Mouse (Mus musculus) kidney, postnatal 36 days (tissue): ENCODE results near the gene Smim24.

Source experiments
- DNase-seq, 2 experiments: peaks; one replicate each; pipeline ENCODE4 v3.0.0; 2021 to 2022; ENCODE audit warnings: mixed read lengths in 2 of 2

Smim24 gene

DNA sequence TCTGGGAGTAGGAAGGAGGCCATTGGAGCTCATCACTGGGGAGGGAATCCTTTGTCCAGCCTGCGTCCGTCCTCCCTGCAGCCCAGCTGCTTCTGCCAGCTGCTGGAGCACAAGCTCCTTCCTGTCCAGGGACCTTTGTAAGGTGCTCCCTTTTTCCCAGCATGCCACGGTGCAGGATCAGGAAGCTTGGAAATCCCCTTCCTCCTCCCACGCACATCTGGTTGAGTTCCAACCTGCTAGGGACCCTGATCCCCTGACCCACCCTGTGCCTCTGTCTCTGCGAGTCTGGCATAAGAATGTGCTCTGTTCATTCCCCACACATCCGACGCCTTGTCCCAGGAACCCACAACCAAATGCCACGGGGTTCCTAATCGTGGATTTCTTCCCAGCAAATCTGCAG is 18.1 kb downstream of the Smim24 start:
- DNase-seq: peak; percentile 66 to 69

DNA sequence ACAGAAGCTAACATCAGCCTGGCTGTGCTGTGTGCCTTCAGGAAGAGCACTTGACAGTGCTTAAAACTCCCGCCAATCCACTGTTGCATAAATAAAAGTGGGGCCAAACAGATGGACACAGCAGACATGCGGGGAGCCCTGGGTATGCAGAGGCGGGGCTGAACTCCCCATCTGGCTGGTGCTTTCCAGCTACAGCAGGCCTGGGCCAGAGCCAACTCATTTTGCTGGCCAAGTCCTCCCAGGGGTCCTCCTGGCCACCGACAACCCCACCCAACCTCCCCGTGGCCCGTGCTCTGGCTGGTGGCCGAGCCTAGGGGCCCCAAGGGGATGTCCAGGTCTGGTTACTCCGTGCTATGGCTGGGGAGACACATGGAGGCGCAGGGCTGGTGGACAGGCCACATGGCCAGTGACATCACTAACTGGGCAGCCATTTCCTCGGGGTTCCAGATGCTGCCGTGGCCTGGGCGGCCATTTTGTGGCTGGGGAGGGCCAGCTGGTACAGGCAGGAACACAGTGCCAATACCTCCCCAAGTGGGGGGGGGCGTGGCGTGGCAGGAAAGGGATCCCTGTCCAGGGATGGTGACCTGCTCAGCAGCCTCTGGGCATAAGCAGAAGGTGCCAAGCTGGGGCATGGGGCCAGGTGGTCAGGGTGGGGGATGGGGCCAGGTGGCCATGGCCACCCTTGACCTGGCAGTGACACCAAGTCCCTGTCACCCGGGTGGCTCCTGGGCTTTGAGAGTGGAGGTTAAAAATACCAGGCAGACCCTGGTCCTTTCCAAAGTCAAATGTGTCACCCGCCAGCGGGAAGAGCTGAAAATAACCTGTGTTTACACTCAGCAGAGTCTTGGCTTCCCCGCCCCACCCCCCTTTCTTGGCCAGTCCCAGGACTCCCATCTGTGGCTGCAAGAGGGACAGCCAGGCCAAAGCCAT is 18.9 kb downstream of the Smim24 start:
- peak; percentile 90 to 92 for DNase-seq

DNA sequence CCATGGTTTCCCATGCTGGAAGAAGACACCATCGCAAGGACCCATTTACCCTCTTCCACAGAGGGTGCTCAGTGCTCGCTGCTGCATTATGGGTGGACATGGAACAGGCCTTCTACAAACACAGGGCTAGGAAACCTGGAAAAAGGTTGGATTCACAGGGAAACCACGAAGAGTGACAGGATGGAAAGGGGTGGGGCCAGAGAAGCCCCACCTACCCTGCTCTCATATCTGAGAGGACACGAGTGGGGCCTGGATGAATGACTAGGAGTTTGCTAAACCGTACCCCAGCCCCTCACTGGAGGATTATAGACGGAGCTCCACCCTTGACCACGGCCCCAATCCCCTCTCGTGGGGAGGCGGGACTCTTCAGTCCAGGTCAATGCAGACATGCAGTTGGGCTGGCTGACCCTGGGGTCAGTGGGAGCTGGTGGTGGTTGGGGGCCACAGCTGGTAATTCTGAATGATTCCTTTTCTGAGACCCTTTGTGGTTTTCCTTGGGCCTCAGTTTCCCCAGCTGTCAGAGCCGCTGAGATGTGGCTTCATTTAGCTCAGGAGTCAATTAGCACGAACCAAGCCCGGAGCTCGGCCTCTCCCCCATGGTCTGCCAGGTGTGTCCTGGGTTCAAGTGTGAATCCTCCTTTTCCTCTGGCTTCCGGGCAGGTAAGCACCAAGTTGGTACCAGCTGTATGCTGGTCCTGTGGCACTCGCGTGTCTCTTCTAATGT is 19.9 kb downstream of the Smim24 start:
- no peak for DNase-seq

DNA sequence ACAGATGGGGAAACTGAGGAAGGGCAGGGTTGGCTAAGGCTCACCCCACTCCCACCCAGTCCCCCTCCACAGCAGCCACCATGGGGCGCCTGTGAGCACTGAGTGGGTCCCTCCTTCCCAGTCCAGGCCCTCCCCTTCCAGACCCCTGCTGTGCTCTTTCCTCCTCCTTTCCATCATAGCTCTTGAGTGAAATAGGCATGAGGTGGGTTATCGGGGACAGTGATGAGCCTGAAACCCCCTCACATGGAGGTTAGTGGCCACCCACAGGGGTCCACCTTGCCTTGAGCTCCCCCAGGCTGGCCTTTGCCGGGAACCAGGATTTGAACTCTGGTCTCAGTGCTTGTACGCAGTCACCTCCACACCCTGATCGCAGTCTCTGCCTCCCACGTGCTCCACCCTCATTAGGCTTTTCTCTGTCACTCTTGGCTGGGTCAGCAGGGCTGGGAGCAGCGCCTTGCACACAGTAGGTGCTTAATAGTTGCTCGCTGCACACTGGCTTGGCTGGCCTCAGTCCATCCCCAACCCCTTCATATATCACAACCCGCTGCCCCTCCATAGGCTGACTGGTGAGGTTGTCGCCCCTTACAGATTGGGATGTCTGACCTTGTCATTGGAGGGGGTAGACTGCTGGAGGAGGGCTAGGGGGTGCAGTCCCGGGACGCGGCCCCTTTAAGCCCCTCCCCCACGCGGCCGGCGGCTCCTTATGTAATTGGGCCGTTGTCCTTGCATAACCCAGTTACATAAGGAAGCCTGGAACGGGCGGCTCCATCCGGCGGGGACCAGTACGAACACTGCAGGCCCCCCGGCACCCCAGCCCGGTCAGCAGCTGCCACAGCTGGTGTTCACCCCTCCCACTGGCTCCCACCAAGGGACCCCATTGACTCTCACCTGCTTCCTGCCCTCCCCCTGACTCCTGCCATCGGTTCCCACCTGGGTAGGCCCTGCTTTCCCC is 20.7 kb downstream of the Smim24 start:
- DNase-seq: peak; percentile 94 to 95

DNA sequence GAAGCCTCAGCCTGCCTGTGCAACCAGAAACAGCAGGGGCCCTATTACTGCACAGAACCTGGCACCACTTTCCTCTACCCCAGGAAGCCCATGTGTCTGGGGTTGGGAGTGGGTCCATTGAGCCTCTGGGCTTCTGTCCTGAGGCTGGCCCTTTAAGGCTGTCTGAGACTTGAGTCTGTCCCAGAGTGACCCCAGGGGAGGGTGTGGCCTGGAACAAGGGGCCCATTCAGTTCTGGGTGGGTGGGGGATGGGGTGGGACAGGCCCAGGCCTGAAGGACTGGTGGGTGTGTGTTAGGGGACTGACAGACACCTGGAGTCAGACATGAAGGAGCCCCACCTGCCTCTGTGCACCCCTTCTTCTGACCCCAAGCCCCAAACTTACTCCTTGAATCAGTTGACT is 21.8 kb downstream of the Smim24 start:
- DNase-seq: peak; percentile 81 to 83

DNA sequence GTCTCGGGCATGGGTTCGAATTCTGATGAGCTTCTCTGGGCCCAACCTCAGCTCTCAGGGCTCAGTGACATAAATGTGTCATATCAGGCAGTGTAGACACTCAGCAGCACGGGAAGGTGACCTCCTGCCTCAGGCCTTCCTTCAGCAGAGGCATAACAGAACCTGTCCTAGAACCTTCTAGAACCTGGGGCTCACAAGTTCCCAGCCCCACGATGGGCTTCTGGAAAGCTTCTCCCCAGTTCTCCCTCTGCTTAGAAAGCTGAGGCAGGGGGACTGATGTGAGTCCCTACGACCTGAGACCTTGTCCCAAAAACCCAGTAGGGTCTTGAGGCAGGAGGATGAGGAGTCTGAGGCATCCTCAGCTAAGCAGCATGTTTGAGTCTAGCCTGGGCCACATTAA is 22.3 kb downstream of the Smim24 start:
- no peak for DNase-seq

DNA sequence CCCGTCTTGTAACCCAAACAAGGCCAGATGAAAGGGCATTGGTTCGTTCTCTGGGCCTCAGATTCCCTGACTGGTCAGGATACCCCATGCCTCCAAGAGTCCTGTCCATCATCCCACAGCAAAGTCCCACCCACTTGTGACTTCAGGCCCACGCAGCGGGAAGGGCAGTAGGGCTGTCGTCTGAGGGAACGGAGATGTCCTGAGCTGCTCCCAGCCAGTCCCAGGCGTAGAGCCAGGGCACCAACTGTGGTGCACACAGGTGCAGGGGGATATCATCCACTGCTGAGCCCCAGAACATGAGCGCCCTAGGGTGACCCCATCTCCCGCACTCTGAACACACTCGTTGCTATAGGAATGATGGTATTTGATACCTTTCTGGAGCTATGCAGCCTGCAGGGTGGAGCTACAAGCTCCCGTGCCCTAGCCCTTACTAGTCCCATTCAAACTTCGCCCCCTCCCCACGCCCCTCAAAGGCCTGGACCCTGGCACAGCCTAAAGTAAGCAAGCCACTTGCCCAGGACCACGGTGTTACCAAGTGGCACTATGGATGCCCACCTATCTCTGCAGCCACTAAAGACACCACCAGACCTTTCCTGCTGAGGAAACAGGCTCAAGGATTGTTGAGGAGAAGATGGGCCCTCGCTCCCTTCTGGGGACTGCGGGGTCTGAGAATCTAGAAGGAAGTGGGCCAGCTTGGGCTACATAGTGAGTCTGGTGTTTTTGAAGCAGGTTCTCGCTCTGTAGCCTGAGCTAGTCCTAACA is 22.9 kb downstream of the Smim24 start:
- DNase-seq: peak in 1 of 2 experiments; percentile 61

DNA sequence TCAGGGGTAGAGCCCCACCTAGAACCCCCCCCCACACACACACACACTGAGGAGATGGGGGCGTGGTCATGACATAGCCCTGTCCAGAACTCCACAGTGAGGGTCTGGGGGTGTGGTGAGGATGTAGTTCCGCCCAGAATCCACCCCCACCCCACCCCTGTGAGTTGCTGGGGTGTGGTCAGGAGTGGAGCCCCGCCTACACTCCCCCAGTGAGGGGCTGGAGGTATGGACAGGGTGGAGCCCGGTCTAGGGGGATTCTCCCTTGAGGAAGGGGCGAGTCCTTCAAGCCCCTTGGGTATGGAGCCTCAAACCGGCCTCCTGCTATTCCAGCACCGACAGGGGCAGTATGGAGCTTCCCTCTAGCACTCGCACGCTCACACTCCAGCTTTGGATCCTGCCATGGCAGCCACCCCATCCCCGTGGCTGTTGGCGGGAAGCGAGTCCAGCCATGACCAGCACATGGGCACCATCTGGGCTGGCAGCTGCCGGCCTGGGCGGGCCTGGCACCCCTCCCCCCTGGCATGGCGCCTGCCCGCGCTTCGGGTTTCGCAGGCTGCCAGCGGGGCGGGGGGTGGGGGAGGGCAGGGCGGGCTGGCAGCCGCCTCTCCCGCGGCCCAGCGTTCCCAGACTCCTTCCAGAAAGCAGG is 23.9 kb downstream of the Smim24 start:
- DNase-seq: peak; percentile 91 to 94

DNA sequence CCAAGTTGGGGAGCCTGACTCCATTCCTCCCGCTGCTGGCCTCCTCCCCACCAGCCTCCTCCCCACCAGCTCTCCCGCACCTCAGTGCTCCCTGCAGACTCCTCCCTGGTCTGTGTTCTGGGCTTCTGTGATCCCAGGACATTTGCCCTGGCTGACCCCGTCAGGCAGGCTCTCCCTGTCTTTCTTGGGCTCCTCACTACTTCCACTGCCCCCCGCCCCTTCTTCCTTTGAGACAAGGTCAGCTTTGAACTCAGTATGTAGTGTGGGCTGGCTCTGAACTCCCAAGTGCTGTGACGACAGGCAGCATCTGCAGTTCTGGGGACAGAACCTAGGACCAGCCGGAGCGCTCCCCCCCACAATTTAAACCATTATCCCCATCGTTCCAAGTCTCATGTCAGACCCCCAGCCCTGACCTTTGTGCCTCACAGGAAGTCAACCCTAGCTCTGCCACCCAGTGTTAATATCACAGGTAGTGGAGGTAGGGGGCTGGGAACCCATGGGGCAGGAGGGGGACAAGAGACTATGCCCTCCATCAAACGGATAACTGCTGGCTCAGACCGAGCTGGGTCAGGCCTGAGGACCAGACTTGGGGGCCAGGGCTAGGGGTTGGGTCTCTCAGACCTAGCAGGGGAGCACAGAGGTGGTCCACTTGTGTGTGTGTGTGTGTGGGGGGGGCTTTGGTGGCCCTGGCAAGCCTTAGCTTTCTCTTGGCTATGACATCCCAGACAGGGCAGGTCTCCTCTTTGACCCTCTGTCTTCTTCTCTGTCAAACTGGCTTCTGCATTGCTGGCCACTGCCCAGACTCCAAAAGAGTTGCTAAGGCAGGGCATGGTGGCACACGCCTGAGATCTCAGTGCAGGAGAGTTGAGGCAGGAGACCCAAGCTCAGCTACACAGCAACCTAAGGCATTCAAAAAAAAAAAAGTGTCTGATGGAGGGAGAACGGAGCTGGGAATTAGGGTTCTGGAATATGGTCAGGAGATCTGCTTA is 24.7 kb downstream of the Smim24 start:
- DNase-seq: peak in 1 of 2 experiments; percentile 25

DNA sequence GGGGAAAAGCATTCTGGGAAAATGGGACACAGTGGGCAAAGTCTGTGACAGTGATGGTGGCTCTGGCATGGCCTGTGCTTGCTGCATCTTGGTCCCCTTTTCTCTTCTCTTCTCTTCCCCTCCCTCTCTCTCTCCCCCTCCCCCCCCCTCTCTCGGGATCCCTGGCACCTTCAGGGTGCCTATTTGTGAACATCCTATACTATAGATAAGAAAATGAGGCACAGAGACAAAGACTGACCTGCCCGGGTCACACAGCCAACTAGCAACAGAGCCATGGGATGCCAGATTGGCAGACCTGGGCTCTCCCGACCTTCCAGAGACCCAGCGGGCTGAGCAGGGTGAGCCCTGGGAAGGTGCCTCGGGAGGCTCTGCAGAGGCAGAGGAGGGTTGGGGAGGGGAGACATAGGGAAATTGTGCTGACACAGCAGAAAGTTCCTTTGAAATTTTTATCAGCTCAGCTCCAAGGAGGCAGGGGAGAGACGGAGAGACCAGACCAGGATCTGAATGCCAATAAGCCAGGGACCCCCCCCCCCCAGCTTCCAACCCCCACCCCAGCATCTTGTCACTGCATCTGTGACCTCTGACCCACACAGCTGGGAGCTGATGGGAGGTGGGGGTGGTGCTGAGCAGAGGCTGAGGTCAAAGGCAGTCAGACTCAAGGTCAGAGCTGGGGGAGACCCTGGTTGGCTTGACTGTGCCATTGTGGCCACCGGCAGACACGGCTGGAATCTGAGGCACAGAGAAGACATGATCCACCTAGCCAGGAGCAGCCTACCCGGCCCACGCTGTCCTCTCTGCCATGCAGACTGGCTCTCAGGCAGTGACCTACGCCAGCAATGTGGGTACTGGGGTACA is 25.6 kb downstream of the Smim24 start:
- peak in 1 of 2 experiments; percentile 18 for DNase-seq

DNA sequence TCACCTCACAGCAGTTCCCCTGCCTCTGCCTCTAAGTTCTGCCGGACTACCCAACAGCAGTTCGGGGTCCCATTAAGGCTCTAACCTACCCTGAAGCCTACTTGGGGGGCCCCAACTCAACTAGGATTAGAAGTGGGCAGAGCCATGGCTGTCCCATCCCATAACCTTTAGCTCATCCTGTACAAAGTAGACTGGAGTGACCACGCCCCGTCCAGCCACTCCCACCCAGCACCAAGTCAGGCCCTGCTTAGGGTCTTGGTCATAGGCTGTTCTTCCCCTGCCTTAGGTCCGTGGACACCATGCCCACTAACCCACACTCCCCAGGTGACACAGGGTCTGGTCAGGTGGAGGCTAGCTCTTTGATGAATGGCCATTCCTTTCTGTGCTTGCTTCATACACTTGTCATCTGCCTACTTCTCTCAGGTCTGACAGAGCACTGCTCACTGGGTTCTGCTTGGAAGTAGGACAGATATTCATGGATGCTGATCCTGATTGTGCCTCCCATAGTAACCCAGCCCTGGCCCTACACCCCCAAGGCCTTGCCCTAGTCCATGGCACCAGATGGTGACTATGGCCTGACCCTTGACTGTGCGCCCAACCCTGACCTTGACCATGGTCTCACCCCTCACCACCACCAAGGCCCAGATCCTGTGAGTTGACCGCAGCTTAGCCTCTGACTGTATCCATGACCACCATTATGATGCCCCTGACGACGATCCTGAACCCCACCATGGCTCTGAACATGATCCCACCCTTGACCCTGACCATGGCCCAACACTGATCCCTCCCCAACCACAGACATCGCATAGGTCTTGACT is 26.5 kb downstream of the Smim24 start:
- peak in 1 of 2 experiments; percentile 16 for DNase-seq

DNA sequence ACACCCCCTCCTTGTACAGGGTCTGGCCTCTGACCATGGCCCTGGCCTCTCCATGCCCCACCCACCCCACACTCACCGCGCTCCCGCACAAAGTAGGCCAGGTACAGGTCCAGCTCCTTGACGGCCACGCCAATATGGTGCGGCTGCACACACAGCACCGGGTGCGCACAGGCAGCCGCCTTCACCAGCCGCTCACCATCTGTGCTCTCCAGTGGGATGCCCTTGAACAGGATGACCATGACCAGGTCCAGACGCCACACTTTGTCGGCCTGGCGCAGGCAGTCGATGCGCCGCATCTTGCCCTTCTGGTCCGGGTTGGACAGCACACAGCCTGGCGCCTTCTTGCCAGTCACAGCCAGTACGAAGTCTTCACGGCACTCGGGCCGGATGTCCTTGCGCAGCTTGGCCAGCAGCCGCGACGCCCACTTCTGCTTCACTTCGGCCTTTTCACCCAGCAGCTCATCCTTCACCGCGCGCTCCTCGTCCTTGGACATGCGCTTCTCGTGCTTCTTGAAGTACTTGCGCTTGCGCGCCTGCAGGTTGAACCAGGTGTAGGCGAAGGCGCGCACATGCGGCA is 27.4 kb downstream of the Smim24 start:
- peak in 1 of 2 experiments; percentile 27 for DNase-seq

DNA sequence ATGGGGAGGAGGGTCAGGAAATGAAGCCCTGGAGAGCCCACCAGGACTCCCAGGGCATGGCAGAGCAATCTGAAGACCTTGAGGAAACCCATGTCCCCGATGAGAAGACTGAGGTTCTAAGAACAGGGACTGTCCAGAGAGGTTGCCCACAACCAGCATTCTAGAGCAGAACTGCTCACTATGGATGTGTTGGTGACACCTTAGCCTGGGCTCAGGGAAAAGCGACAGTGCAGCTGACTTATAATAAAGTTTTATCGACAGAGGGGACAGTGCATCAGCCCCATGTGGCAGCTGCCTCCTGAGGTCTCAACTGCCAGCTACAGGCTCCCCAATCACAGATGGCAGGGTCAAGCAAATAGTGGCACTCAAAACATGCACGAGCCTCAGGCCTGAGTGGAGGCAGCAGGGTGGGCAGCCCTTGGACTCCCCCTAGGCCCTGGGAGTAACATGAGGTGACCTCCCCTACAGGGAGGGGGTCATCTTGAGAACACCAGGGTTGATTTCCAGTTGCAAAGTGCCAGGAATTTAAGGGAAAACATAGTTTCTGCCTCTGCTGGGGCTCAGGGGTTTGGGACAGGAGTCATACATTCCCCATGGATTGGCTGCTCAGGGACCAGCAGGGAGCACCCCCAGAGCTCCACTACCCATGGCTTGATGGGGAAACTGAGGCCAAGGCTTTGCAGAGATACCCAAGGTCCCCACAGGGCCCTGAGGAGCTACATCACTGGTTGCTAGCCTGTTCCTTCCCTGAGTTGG is 28.4 kb downstream of the Smim24 start:
- peak in 1 of 2 experiments; percentile 2 for DNase-seq

DNA sequence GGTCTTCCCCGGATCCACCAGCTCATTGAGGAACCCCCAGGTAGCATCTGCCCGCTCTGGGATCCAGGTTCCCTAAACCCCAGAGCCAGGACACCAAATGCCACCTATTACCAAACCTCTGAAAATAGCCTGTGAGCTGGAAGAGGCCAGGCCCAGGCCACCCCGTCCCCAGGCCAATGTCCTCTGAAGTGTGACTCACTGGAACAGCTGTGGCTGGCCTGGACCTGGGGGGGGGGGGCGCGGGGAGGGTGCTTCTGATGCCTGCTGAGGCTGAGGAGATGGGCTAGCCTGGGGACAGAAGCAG is 28.9 kb downstream of the Smim24 start:
- DNase-seq: peak in 1 of 2 experiments; percentile 22

DNA sequence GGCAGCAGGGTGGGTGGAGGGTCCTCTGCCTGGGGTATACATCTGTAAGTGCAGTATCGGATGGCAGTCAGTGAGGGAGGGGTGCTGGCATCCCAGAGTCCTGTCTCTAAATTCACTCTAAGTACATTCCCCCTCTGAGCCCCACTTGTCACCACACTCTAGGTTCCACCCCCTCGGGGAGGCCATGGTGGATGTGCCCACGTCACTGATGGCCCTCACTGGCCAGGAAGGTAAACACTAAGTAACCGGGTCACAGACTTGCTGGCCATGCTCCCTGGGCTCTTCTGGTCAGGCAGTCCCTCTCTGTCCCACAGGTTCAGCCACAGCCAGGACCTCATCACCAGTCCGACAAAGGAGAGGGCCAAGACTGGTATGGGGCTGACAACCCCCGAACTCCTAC is 29.3 kb downstream of the Smim24 start:
- peak in 1 of 2 experiments; percentile 12 for DNase-seq

DNA sequence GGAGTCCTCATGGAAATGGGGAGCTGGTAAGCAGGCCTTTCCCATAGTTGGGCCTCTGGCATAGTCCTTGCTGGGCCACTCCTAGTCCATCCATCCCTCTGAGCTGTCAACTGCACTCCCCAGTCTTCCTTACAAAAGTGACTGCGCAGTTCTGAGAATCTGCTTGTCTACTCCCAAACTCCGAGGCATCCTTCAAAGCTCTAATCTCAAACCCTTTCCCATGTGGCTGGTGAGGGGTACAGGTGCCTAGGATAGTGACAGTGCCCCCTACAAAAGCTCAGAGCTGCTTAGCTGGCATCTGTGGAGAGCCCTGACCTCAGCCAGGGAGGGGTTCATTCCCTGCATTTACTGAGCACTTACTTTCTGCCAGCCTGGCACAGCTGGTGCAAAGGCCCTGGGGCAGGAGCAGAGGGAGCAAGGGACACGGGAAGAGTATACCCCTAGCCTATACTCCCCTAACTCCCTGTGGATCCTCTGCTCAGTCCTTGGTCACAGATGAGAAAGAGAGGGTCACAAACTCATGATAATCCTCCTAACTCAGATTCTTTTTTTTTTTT is 29.9 kb downstream of the Smim24 start:
- DNase-seq: peak in 1 of 2 experiments; percentile 5
